Mouse (Mus musculus): Measurements from ENCODE around the gene Ing1. TPM values are rescaled to one million over a fixed set of nuclear protein-coding genes. Genes with fewer than 3 reads are reported as not detected.

Ing1 gene
- polyA plus RNA-seq, 1 experiment from 2014 or later: 42.5 TPM

DNA sequence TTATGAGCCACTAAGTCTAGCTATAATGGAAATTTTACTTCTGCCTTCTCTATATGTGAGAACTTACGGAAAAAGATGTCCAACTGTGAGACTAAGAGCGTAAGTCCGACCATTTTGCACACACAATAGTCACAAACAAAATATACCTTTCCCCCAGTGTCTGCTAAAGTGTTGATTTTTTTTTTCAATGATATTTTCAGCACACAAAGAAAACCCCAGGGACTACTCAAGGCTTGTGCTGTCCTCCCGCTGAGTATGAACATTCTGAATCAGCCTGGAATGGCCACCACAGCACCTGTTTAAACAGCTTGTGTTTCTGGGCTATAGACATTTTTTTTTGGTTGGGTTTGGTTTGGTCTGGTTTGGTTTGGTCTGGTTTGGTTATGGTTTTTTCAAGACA lies 15.4 kb downstream of the Ing1 start:
- H3K9me3 ChIP-seq (ENCODE audit: low read length): no peaks in the 10 kb centered on the region
- DNase-seq (ENCODE audit: low spot score): no peak
- no peak overlapping the region for H3K27ac ChIP-seq (ENCODE audit: low read length)
- no peak overlapping the region for H3K4me3 ChIP-seq (ENCODE audit: low read depth, low read length)
- no peak for TF ChIP-seq EP300 (IDR thresholded peaks at IDR 0.05)
- TF ChIP-seq CTCF (IDR thresholded peaks at IDR 0.05): no peak
- no peak for ATAC-seq
- no peaks in the 10 kb centered on the region; the same call in 1 of the 2 replicates for H3K4me1 ChIP-seq (ENCODE audit: insufficient read depth, low read depth, low read length)
- WGBS: 93% methylated on average over 4 of the region's 4 CpGs
- no peaks in the 10 kb centered on the region for H3K36me3 ChIP-seq (ENCODE audit: insufficient read depth, low read length)
- no peak overlapping the region for H3K4me2 ChIP-seq (replicated peaks; ENCODE audit: low read depth, low read length)
- no peaks in the 10 kb centered on the region for H3K27me3 ChIP-seq (replicated peaks; ENCODE audit: insufficient read depth, low read length)
- H3K9ac ChIP-seq (replicated peaks; ENCODE audit: low read depth): no peak overlapping the region

DNA sequence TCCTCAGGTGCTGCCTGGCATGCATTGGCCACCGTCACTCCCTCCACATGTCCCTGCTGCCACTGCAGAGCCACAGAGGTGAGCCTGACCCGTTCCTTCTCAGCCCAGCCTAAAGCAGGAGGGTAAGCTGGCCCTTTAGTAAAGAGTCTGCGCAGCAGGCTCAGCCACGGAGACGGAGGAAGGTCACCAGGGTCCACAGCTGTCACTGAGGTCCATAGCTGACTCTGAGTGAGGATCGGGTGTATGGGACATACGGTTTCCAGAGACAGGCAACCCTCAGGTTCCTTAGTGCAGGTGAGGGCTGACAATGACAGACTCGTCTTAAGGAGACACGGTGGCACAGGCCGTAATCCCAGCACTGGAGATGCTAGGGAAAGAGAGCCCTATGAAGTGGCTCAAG lies 16.6 kb downstream of the Ing1 start:
- no peaks in the 10 kb centered on the region; the same call in 1 of the 2 replicates for H3K4me1 ChIP-seq (ENCODE audit: insufficient read depth, low read depth, low read length)
- no peaks in the 10 kb centered on the region for H3K9me3 ChIP-seq (ENCODE audit: low read length)
- ATAC-seq (no peak), DNase-seq (ENCODE audit: low spot score) (no peak)
- H3K27me3 ChIP-seq (replicated peaks; ENCODE audit: insufficient read depth, low read length): no peaks in the 10 kb centered on the region
- no peak overlapping the region for H3K9ac ChIP-seq (replicated peaks; ENCODE audit: low read depth)
- no peak overlapping the region for H3K4me3 ChIP-seq (ENCODE audit: low read depth, low read length)
- no peak overlapping the region for H3K4me2 ChIP-seq (replicated peaks; ENCODE audit: low read depth, low read length)
- H3K27ac ChIP-seq (ENCODE audit: low read length): no peak overlapping the region
- no peaks in the 10 kb centered on the region for H3K36me3 ChIP-seq (ENCODE audit: insufficient read depth, low read length)
- TF ChIP-seq CTCF (IDR thresholded peaks at IDR 0.05): no peak
- no peak for TF ChIP-seq EP300 (IDR thresholded peaks at IDR 0.05)
- WGBS: 86% methylated on average over 10 of the region's 10 CpGs

DNA sequence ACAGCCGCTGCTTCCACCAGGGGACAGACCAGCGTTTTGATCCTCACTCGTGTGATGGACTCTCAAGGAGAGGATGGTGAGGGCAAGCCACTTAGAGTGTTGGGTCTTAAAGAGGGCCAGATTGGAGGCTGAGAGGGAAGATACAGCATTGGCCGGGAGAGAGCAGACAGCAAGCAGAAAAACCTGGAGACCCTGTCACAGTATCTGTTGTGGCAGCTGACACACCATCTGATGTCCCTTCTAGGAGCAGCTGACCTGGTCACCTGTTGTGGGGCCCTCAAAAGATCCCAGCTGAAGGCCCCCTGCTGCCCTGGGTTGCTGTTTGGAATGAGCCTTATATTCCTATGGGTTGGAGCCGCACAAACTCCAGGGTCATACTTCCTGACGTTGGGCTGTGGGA lies 17.1 kb downstream of the Ing1 start:
- ATAC-seq: no peak
- Histone ChIP-seq H3K9me3 (ENCODE audit: low read length) (no peaks in the 10 kb centered on the region), H3K27me3 (replicated peaks; ENCODE audit: insufficient read depth, low read length) (no peaks in the 10 kb centered on the region), H3K4me3 (ENCODE audit: low read depth, low read length) (no peak overlapping the region), H3K9ac (replicated peaks; ENCODE audit: low read depth) (no peak overlapping the region), H3K4me2 (replicated peaks; ENCODE audit: low read depth, low read length) (no peak overlapping the region), H3K36me3 (ENCODE audit: insufficient read depth, low read length) (no peaks in the 10 kb centered on the region), H3K4me1 (ENCODE audit: insufficient read depth, low read depth, low read length) (no peaks in the 10 kb centered on the region; the same call in 1 of the 2 replicates), H3K27ac (ENCODE audit: low read length) (no peak overlapping the region)
- DNase-seq (ENCODE audit: low spot score): no peak
- TF ChIP-seq EP300 (IDR thresholded peaks at IDR 0.05) (no peak), CTCF (IDR thresholded peaks at IDR 0.05) (no peak)
- 70% methylated on average over 6 of the region's 6 CpGs for WGBS

DNA sequence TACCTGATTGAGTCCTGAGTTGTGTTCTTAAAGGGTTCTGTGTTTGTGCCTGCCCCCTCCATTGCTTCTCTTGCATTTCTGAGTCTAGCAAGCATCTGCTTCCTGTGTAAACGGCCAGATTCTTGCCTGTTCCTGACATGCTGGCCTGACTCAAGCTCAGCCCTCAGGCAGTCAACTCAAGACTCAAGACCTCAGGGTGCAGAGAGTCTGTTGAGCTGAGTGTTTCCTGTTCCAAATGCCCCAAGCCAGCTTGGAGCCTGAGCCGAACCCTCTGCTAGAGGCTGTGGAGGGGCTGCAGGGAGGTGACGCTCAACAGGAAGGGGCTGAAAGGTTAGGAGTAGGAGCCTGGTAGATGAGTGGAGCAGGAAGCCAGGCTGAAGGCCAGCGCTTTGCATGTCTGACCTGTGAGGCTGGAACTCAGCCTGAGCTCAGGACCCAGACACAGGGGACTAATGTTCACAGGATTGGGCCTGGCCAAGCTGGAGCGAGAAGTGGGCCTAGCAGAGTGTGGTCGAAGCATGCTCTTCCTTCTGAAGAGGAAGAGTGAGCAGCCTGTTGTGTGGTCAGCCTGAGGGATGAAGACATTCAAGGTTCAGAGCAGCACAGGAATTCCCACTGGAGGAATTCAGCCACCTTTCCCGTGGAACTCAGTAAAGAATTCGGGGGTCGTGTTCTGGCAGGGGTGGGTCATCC lies 19.7 kb downstream of the Ing1 start:
- TF ChIP-seq CTCF (IDR thresholded peaks at IDR 0.05): no peak
- no peak for TF ChIP-seq EP300 (IDR thresholded peaks at IDR 0.05)
- no peak overlapping the region for H3K9ac ChIP-seq (replicated peaks; ENCODE audit: low read depth)
- no peaks in the 10 kb centered on the region for H3K9me3 ChIP-seq (ENCODE audit: low read length)
- 43% methylated on average over 9 of the region's 9 CpGs for WGBS
- no peak overlapping the region for H3K4me2 ChIP-seq (replicated peaks; ENCODE audit: low read depth, low read length)
- no peak overlapping the region for H3K4me3 ChIP-seq (ENCODE audit: low read depth, low read length)
- no peaks in the 10 kb centered on the region; the same call in 1 of the 2 replicates for H3K4me1 ChIP-seq (ENCODE audit: insufficient read depth, low read depth, low read length)
- no peaks in the 10 kb centered on the region for H3K27me3 ChIP-seq (replicated peaks; ENCODE audit: insufficient read depth, low read length)
- H3K36me3 ChIP-seq (ENCODE audit: insufficient read depth, low read length): no peaks in the 10 kb centered on the region
- DNase-seq (ENCODE audit: low spot score) (peak; percentile 16), ATAC-seq (peak; percentile 38)
- peak overlapping the region; percentile 45 for H3K27ac ChIP-seq (ENCODE audit: low read length)

DNA sequence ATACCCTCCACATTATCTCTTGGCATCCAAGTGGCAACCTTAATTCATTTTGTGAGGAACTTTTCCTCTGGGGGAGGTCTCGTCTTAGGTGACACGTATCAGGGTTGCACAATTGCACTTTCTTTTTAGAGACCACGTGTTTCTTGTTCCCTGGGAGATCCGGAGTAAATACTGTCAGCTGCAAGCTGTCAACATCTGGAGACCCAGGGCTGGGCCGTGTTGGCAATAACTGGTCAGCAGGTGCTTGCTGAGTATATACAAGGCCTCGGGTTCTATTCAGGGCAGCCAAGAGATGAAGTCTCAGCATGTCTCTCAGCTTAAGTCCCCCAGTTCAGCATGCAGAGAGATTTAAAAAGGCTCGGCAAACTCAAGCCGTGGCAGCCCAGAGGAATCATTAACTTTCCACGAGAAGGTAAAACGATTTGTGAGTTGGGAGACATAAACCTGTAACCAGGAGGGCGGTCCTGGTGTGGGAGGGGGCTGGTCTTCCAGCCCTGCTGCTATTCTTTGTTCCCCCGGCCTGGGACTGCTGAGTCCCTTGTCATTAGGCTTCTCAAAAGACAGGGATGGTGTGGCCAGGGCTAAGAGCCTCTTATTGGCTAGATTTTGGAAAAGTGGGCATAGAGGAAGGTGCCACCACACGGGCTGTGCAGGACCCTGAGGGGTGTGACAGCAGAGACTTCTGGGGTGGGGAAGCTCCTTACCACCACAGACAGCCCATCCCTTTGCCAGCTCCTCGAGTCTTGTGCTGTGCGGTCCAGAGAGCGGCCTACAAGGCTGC lies 20.4 kb downstream of the Ing1 start:
- Histone ChIP-seq H3K36me3 (ENCODE audit: insufficient read depth, low read length) (no peaks in the 10 kb centered on the region), H3K27me3 (replicated peaks; ENCODE audit: insufficient read depth, low read length) (no peaks in the 10 kb centered on the region), H3K4me3 (ENCODE audit: low read depth, low read length) (no peak overlapping the region), H3K9ac (replicated peaks; ENCODE audit: low read depth) (no peak overlapping the region), H3K27ac (ENCODE audit: low read length) (peak overlapping the region; percentile 45; the same call in 1 of the 2 replicates), H3K4me2 (replicated peaks; ENCODE audit: low read depth, low read length) (no peak overlapping the region), H3K4me1 (ENCODE audit: insufficient read depth, low read depth, low read length) (no peaks in the 10 kb centered on the region; the same call in 1 of the 2 replicates), H3K9me3 (ENCODE audit: low read length) (no peaks in the 10 kb centered on the region)
- WGBS: 55% methylated on average over 16 of the region's 16 CpGs
- no peak for TF ChIP-seq EP300 (IDR thresholded peaks at IDR 0.05)
- TF ChIP-seq CTCF (IDR thresholded peaks at IDR 0.05): no peak
- ATAC-seq (peak; percentile 86), DNase-seq (ENCODE audit: low spot score) (peak; percentile 83)

DNA sequence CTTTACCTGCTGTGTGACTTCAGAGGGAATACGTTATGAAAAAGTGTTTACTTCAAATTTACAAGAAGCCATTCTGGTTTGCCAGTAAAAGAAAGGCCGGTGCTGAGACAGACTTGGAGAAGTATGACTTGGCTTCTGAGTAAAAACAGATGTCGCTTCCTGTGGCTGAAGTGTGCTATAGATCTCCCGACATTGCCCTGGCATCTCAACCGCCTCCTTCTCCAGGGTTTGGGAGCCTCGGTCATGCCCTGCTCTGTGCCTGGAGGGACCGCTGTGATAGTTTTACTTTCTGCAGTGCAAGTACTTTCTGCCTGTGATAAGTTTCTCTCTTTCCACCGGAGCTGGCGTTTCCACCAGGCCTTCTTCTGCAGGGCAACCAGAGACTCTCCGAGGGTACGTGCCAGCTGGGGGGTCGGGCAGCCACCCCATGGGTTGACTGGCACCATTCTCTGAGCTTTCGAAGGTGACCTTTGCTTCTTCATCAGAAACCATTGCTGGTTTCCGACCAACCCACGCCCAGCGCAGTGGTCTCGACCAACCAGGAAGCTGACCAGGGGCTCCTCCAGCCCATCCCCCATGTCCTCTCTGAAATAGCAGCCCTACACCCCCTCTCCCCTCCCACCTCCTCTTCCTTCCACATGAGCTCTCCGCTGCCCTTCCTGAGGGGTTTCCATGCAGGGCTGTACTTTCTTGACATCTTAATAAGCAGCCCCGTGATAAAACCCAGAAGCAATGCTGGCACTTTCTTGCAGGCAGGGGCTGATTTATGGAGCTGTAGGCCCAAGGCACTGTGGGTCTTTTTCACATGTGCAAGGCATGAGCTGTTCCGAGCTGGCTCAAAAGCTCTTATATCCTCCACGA lies 30.4 kb downstream of the Ing1 start:
- H3K27ac ChIP-seq (ENCODE audit: low read length): no peak overlapping the region
- peak; percentile 59 for ATAC-seq
- H3K27me3 ChIP-seq (replicated peaks; ENCODE audit: insufficient read depth, low read length): no peaks in the 10 kb centered on the region
- H3K4me2 ChIP-seq (replicated peaks; ENCODE audit: low read depth, low read length): no peak overlapping the region
- no peak overlapping the region for H3K9ac ChIP-seq (replicated peaks; ENCODE audit: low read depth)
- H3K4me1 ChIP-seq (ENCODE audit: insufficient read depth, low read depth, low read length): no peaks in the 10 kb centered on the region
- WGBS: 62% methylated on average over 21 of the region's 21 CpGs
- H3K4me3 ChIP-seq (ENCODE audit: low read depth, low read length): no peak overlapping the region
- peak; percentile 52 for DNase-seq (ENCODE audit: low spot score)
- no peaks in the 10 kb centered on the region for H3K9me3 ChIP-seq (ENCODE audit: low read length)
- H3K36me3 ChIP-seq (ENCODE audit: insufficient read depth, low read length): no peaks in the 10 kb centered on the region
- no peak for TF ChIP-seq CTCF (IDR thresholded peaks at IDR 0.05)
- TF ChIP-seq EP300 (IDR thresholded peaks at IDR 0.05): no peak

All from lung, postnatal 0 days (tissue).